Mouse (Mus musculus): ENCODE data around the gene Gm20388. TPM values are rescaled to one million over a fixed set of nuclear protein-coding genes. Genes with fewer than 3 reads are reported as not detected.

Gene Gm20388
- polyA plus RNA-seq, 1 experiment from 2014 or later, result not detected

DNA sequence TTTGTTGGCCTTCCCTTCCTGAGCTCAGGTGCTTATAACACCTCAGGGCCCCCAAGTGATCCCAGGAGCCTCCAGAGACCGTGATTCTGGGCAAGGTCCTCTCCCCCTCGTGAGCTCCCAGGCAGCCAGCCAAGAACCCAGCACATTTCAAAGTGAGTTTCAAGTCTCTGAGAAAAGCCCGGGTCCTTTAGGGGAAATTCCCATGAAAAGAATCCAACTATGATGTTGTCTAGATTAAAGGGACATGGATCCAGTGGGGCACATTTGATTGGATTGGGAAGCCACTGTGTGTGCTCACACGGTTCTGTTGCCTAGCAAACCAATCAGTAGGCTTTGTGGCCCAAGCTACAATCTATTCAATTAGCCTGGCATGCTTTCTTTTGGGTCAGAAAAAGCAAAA lies 936.6 kb downstream of the Gm20388 start:
- no peak overlapping the region for H3K27ac ChIP-seq (replicated peaks in 1 of 2; ENCODE audit: control insufficient read depth in 1 of 2, insufficient read depth in 1 of 2, low read depth in 2 of 2, low read length in 2 of 2)
- no peak for ATAC-seq (ENCODE audit: insufficient number of reproducible peaks, insufficient read depth, low FRiP score, low read depth)
- H3K9me3 ChIP-seq (ENCODE audit: control insufficient read depth, low read length), result no peaks in the 10 kb centered on the region
- H3K9ac ChIP-seq (ENCODE audit: low read length), result no peak overlapping the region
- H3K27me3 ChIP-seq (ENCODE audit: control insufficient read depth, insufficient read depth, low read length), result peaks cover 29% of the 10 kb centered on the region
- WGBS, result 15% methylated on average over 4 of the region's 4 CpGs
- peaks cover 0 to 8% of the 10 kb centered on the region in 2 experiments; a peak in 1 of 4 replicates for H3K4me1 ChIP-seq (ENCODE audit: control insufficient read depth in 2 of 2, insufficient read depth in 2 of 2, low read length in 2 of 2)
- no peak overlapping the region for H3K4me3 ChIP-seq (ENCODE audit: control insufficient read depth in 1 of 2, insufficient read depth in 1 of 2, low read depth in 1 of 2, low read length in 2 of 2)
- no peaks in the 10 kb centered on the region for H3K36me3 ChIP-seq (ENCODE audit: control insufficient read depth, insufficient read depth, low read length)
- no peak overlapping the region for H3K4me2 ChIP-seq (ENCODE audit: low read length)

GRCm38 (mm10) chr8:120847735-120848134 lies 937.1 kb downstream of the Gm20388 start:
- Histone ChIP-seq H3K27ac (replicated peaks in 1 of 2; ENCODE audit: control insufficient read depth in 1 of 2, insufficient read depth in 1 of 2, low read depth in 2 of 2, low read length in 2 of 2) (no peak overlapping the region), H3K9me3 (ENCODE audit: control insufficient read depth, low read length) (no peaks in the 10 kb centered on the region), H3K4me1 (ENCODE audit: control insufficient read depth in 2 of 2, insufficient read depth in 2 of 2, low read length in 2 of 2) (peaks cover 0 to 8% of the 10 kb centered on the region in 2 experiments; a peak in 1 of 4 replicates), H3K36me3 (ENCODE audit: control insufficient read depth, insufficient read depth, low read length) (no peaks in the 10 kb centered on the region), H3K4me3 (ENCODE audit: control insufficient read depth in 1 of 2, insufficient read depth in 1 of 2, low read depth in 1 of 2, low read length in 2 of 2) (no peak overlapping the region), H3K4me2 (ENCODE audit: low read length) (no peak overlapping the region), H3K27me3 (ENCODE audit: control insufficient read depth, insufficient read depth, low read length) (peaks cover 28% of the 10 kb centered on the region), H3K9ac (ENCODE audit: low read length) (no peak overlapping the region)
- no peak for ATAC-seq (ENCODE audit: insufficient number of reproducible peaks, insufficient read depth, low FRiP score, low read depth)
- 17% methylated on average over 13 of the region's 14 CpGs for WGBS

DNA sequence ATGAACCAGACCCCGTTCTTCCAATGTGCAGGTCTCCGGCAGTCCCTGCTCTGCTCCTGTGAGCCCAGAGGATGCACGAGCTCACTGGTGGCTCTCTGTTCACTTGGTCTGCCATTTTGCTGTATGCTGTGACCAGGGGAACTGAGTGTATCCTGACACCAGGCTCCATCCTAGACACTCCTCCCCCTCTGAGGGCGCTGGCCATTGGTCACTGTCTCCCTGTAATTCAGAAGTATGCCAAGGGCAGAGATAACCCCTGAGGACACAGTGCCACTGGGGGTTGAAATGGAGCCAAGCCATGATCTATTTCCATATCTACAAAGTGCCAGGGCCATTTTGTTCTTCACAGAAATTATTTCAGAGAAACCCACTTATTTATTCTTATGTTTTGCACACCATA lies 937.8 kb downstream of the Gm20388 start:
- no peaks in the 10 kb centered on the region for H3K9me3 ChIP-seq (ENCODE audit: control insufficient read depth, low read length)
- no peak overlapping the region for H3K27ac ChIP-seq (replicated peaks in 1 of 2; ENCODE audit: control insufficient read depth in 1 of 2, insufficient read depth in 1 of 2, low read depth in 2 of 2, low read length in 2 of 2)
- ATAC-seq (ENCODE audit: insufficient number of reproducible peaks, insufficient read depth, low FRiP score, low read depth), result no peak
- 62% methylated on average over 4 of the region's 4 CpGs for WGBS
- H3K4me1 ChIP-seq (ENCODE audit: control insufficient read depth in 2 of 2, insufficient read depth in 2 of 2, low read length in 2 of 2), result peaks cover 0 to 8% of the 10 kb centered on the region in 2 experiments; a peak in 1 of 4 replicates
- no peak overlapping the region for H3K4me2 ChIP-seq (ENCODE audit: low read length)
- no peaks in the 10 kb centered on the region for H3K36me3 ChIP-seq (ENCODE audit: control insufficient read depth, insufficient read depth, low read length)
- H3K9ac ChIP-seq (ENCODE audit: low read length), result no peak overlapping the region
- no peak overlapping the region for H3K4me3 ChIP-seq (ENCODE audit: control insufficient read depth in 1 of 2, insufficient read depth in 1 of 2, low read depth in 1 of 2, low read length in 2 of 2)
- H3K27me3 ChIP-seq (ENCODE audit: control insufficient read depth, insufficient read depth, low read length), result peaks cover 27% of the 10 kb centered on the region

DNA sequence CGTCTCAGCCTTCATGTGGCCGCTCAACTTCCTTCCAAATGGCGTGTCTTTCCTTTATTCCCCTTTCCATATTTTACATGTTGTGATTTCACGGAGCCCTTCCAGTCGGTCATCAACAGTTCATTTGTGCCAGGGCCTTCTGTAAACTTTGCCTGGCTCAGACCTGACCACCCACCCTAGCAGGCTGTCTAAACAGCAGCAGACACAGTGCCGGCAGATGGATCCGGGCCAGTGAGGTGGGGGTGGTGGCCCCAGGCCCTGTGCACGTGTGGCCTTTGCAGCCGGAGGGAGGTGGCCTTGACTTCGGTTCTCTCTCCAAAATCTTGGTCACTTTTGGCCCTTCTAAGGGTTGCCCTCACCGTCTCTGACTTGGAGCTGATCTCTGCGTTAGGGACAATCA lies 940.8 kb downstream of the Gm20388 start:
- WGBS, result 84% methylated on average over 12 of the region's 12 CpGs
- ATAC-seq (ENCODE audit: insufficient number of reproducible peaks, insufficient read depth, low FRiP score, low read depth), result no peak

DNA sequence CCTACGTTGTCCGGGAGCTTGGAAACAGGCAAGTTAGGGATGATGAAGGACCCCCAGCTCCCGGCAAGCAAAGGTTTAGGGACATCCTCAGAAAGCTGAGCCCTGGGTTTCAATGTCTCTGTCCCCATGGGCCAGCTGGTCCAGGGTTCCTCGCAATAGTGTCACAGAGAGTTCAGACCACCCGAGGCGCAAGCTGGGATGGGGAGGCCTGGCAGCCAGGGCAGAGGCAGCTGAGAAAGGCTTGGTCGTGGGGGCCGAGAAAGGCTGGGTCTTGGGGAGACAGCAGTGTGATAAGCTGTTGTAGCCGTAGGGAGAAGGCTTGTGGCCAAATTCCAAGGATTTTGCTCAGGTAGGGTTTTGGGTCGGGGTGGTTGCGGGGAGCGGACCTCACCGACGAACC lies 949.2 kb downstream of the Gm20388 start:
- Histone ChIP-seq H3K4me1 (ENCODE audit: control insufficient read depth in 2 of 2, insufficient read depth in 2 of 2, low read length in 2 of 2) (peaks cover 12 to 13% of the 10 kb centered on the region in 2 experiments), H3K9me3 (ENCODE audit: control insufficient read depth, low read length) (no peaks in the 10 kb centered on the region), H3K36me3 (ENCODE audit: control insufficient read depth, insufficient read depth, low read length) (no peaks in the 10 kb centered on the region), H3K27ac (replicated peaks in 1 of 2; ENCODE audit: control insufficient read depth in 1 of 2, insufficient read depth in 1 of 2, low read depth in 2 of 2, low read length in 2 of 2) (no peak overlapping the region), H3K27me3 (ENCODE audit: control insufficient read depth, insufficient read depth, low read length) (peaks cover 36% of the 10 kb centered on the region), H3K4me3 (ENCODE audit: control insufficient read depth in 1 of 2, insufficient read depth in 1 of 2, low read depth in 1 of 2, low read length in 2 of 2) (no peak overlapping the region), H3K9ac (ENCODE audit: low read length) (no peak overlapping the region), H3K4me2 (ENCODE audit: low read length) (no peak overlapping the region)
- 37% methylated on average over 14 of the region's 14 CpGs for WGBS
- no peak for ATAC-seq (ENCODE audit: insufficient number of reproducible peaks, insufficient read depth, low FRiP score, low read depth)

More for the DNA sequence above, 940.8 kb downstream of the Gm20388 start:
- Histone ChIP-seq H3K27ac (replicated peaks in 1 of 2; ENCODE audit: control insufficient read depth in 1 of 2, insufficient read depth in 1 of 2, low read depth in 2 of 2, low read length in 2 of 2) (no peak overlapping the region), H3K4me3 (ENCODE audit: control insufficient read depth in 1 of 2, insufficient read depth in 1 of 2, low read depth in 1 of 2, low read length in 2 of 2) (no peak overlapping the region), H3K27me3 (ENCODE audit: control insufficient read depth, insufficient read depth, low read length) (peaks cover 15% of the 10 kb centered on the region), H3K9ac (ENCODE audit: low read length) (no peak overlapping the region), H3K4me2 (ENCODE audit: low read length) (no peak overlapping the region), H3K36me3 (ENCODE audit: control insufficient read depth, insufficient read depth, low read length) (no peaks in the 10 kb centered on the region), H3K4me1 (ENCODE audit: control insufficient read depth in 2 of 2, insufficient read depth in 2 of 2, low read length in 2 of 2) (peaks cover 0 to 8% of the 10 kb centered on the region in 2 experiments; a peak in 1 of 4 replicates), H3K9me3 (ENCODE audit: control insufficient read depth, low read length) (no peaks in the 10 kb centered on the region)

- Histone ChIP-seq H3K9ac (ENCODE audit: low read length) (no peak overlapping the region), H3K4me1 (ENCODE audit: control insufficient read depth in 2 of 2, insufficient read depth in 2 of 2, low read length in 2 of 2) (peaks cover 12 to 13% of the 10 kb centered on the region in 2 experiments), H3K27me3 (ENCODE audit: control insufficient read depth, insufficient read depth, low read length) (peaks cover 39% of the 10 kb centered on the region), H3K4me2 (ENCODE audit: low read length) (0 out of 2 replicates have a peak overlapping the region, but pooled peaks have one; percentile 15), H3K4me3 (ENCODE audit: control insufficient read depth in 1 of 2, insufficient read depth in 1 of 2, low read depth in 1 of 2, low read length in 2 of 2) (no peak overlapping the region), H3K9me3 (ENCODE audit: control insufficient read depth, low read length) (no peaks in the 10 kb centered on the region), H3K27ac (replicated peaks in 1 of 2; ENCODE audit: control insufficient read depth in 1 of 2, insufficient read depth in 1 of 2, low read depth in 2 of 2, low read length in 2 of 2) (no peak overlapping the region), H3K36me3 (ENCODE audit: control insufficient read depth, insufficient read depth, low read length) (no peaks in the 10 kb centered on the region)
- 22% methylated on average over 24 of the region's 24 CpGs for WGBS
- ATAC-seq (ENCODE audit: insufficient number of reproducible peaks, insufficient read depth, low FRiP score, low read depth), result no peak; the same call in 1 of the 2 replicates
Measured at GRCm38 (mm10) chr8:120860423-120861126, 949.9 kb downstream of the Gm20388 start.

- no peaks in the 10 kb centered on the region for H3K9me3 ChIP-seq (ENCODE audit: control insufficient read depth, low read length)
- peaks cover 31% of the 10 kb centered on the region for H3K27me3 ChIP-seq (ENCODE audit: control insufficient read depth, insufficient read depth, low read length)
- H3K4me2 ChIP-seq (ENCODE audit: low read length), result no peak overlapping the region
- peaks cover 12 to 13% of the 10 kb centered on the region in 2 experiments for H3K4me1 ChIP-seq (ENCODE audit: control insufficient read depth in 2 of 2, insufficient read depth in 2 of 2, low read length in 2 of 2)
- no peaks in the 10 kb centered on the region for H3K36me3 ChIP-seq (ENCODE audit: control insufficient read depth, insufficient read depth, low read length)
- WGBS, result 86% methylated on average over 4 of the region's 4 CpGs
- no peak overlapping the region for H3K9ac ChIP-seq (ENCODE audit: low read length)
- ATAC-seq (ENCODE audit: insufficient number of reproducible peaks, insufficient read depth, low FRiP score, low read depth), result no peak
- no peak overlapping the region for H3K4me3 ChIP-seq (ENCODE audit: control insufficient read depth in 1 of 2, insufficient read depth in 1 of 2, low read depth in 1 of 2, low read length in 2 of 2)
- H3K27ac ChIP-seq (replicated peaks in 1 of 2; ENCODE audit: control insufficient read depth in 1 of 2, insufficient read depth in 1 of 2, low read depth in 2 of 2, low read length in 2 of 2), result no peak overlapping the region
Measured at GRCm38 (mm10) chr8:120863683-120864082, 953.0 kb downstream of the Gm20388 start.

Measured in heart, embryonic 14.5 days (tissue).